Mouse (Mus musculus): ENCODE measurements around the gene Sgpp2. TPM values are rescaled to one million over a fixed set of nuclear protein-coding genes. Genes with fewer than 3 reads are reported as not detected.

Gene Sgpp2
- polyA plus RNA-seq, 1 experiment: 0.02 TPM

DNA sequence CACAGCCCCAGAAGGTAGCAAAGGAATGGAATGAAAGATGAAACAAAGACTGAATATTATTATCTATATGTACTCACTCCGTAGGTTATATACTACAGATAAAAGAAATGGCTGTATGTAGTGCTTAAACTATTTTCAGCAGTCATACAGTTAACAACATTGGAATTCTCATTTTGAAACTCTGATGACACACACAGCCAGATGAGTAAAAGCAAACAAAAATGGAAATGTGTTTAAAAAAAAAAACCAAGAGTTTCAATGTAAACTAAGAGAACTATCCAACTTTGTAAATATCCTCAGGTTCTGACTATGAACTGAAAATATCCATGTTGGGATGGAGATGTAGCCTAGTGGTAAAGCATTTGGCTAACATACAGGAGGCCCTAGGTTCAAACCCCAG lies 126.3 kb downstream of the Sgpp2 start:
- no peak overlapping the region for H3K4me3 ChIP-seq (ENCODE audit: extremely low read depth, insufficient read depth, insufficient read length)
- H3K36me3 ChIP-seq (ENCODE audit: control insufficient read depth, insufficient read depth, low read length): peaks cover 6% of the 10 kb centered on the region
- no peaks in the 10 kb centered on the region for H3K27me3 ChIP-seq (ENCODE audit: control insufficient read depth, insufficient read depth, low read length)
- 86% methylated on average over 1 of the region's 1 CpGs for WGBS
- no peak for DNase-seq (ENCODE audit: low read depth in 1 of 2, low spot score in 2 of 2)
- TF ChIP-seq POLR2A (IDR thresholded peaks at IDR 0.05; ENCODE audit: low read depth, low read length): no peak
- no peak for TF ChIP-seq CTCF (IDR thresholded peaks at IDR 0.05; ENCODE audit: extremely low read depth, insufficient read depth, insufficient read length, insufficient replicate concordance)
- peaks cover 11% of the 10 kb centered on the region; the same call in 1 of the 2 replicates for H3K4me1 ChIP-seq (ENCODE audit: control insufficient read depth, insufficient read depth, insufficient read length)
- peak overlapping the region; percentile 63; the same call in 1 of the 2 replicates for H3K27ac ChIP-seq (ENCODE audit: insufficient read depth, low read length)

DNA sequence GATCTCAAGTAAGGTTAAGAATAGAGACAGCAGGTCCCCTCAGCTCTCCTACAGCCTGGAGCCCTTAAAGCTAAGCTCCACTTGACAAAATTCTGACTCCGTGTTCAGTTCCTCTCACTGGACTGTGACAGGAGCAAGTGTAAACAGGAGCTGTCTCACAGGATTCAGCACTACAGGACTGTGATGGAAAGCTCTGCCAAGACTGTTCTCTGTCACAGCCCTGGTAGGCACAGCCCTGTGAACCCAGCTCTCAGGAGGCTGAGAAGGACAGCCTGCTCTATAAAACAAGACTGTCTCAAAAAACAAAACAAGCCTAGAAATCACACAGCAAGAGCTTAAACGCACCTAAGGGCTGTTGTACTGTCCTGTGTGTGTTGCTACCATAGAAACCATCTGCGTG lies 127.0 kb downstream of the Sgpp2 start:
- peaks cover 9% of the 10 kb centered on the region; the same call in 1 of the 2 replicates for H3K4me1 ChIP-seq (ENCODE audit: control insufficient read depth, insufficient read depth, insufficient read length)
- no peaks in the 10 kb centered on the region for H3K27me3 ChIP-seq (ENCODE audit: control insufficient read depth, insufficient read depth, low read length)
- peaks cover 8% of the 10 kb centered on the region for H3K36me3 ChIP-seq (ENCODE audit: control insufficient read depth, insufficient read depth, low read length)
- no peak for DNase-seq (ENCODE audit: low read depth in 1 of 2, low spot score in 2 of 2)
- H3K27ac ChIP-seq (ENCODE audit: insufficient read depth, low read length): peak overlapping the region; percentile 6; the same call in 1 of the 2 replicates
- no peak for TF ChIP-seq POLR2A (IDR thresholded peaks at IDR 0.05; ENCODE audit: low read depth, low read length)
- no peak for TF ChIP-seq CTCF (IDR thresholded peaks at IDR 0.05; ENCODE audit: extremely low read depth, insufficient read depth, insufficient read length, insufficient replicate concordance)
- H3K4me3 ChIP-seq (ENCODE audit: extremely low read depth, insufficient read depth, insufficient read length): no peak overlapping the region
- 80% methylated on average over 3 of the region's 3 CpGs for WGBS

DNA sequence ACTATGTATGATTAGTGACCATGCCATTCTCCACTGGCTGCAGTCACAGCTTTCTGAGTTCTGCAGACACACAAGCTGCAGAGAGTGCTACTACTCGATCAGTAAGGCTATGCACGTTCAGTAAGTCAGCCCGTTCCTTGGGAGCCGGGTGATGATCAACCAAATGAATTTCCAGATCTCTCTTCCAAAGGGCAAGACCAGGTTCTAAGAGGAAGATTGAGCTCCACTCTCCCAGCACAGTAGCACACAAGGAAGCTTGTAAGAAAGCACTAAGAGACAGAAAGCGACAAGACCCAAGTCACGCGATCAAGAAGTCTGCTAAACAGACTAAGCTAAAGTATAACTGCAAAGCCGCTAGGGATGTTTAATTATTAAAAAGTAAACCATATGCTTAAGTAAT lies 130.6 kb downstream of the Sgpp2 start:
- Histone ChIP-seq H3K4me3 (ENCODE audit: extremely low read depth, insufficient read depth, insufficient read length) (no peak overlapping the region), H3K27me3 (ENCODE audit: control insufficient read depth, insufficient read depth, low read length) (no peaks in the 10 kb centered on the region), H3K4me1 (ENCODE audit: control insufficient read depth, insufficient read depth, insufficient read length) (peaks cover 5% of the 10 kb centered on the region; the same call in 1 of the 2 replicates), H3K36me3 (ENCODE audit: control insufficient read depth, insufficient read depth, low read length) (peaks cover 19% of the 10 kb centered on the region), H3K27ac (ENCODE audit: insufficient read depth, low read length) (no peak overlapping the region)
- DNase-seq (ENCODE audit: low read depth in 1 of 2, low spot score in 2 of 2): no peak
- no peak for TF ChIP-seq CTCF (IDR thresholded peaks at IDR 0.05; ENCODE audit: extremely low read depth, insufficient read depth, insufficient read length, insufficient replicate concordance)
- 95% methylated on average over 8 of the region's 8 CpGs for WGBS

DNA sequence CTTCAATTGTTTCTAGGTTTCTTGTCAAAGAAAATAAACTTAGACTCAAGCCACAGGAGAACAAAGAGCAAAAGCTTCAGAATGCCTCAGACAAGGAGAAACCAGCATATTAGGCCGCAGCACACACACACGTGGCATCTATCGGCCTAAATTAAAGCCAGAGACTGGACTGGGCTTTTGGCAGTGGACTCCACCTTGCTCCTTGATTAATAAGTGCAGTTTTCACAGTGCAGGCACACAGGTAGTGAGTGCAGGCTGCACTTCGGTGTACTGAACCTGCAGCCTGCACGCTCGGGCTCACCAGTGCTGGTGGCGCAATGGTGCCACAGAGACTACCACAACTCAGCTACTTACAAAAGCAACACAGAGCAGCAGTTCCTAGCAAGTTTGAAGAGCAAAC lies 132.9 kb downstream of the Sgpp2 start:
- Histone ChIP-seq H3K4me1 (ENCODE audit: control insufficient read depth, insufficient read depth, insufficient read length) (no peaks in the 10 kb centered on the region), H3K27me3 (ENCODE audit: control insufficient read depth, insufficient read depth, low read length) (no peaks in the 10 kb centered on the region), H3K36me3 (ENCODE audit: control insufficient read depth, insufficient read depth, low read length) (peaks cover 19% of the 10 kb centered on the region), H3K4me3 (ENCODE audit: extremely low read depth, insufficient read depth, insufficient read length) (no peak overlapping the region), H3K27ac (ENCODE audit: insufficient read depth, low read length) (no peak overlapping the region)
- DNase-seq (ENCODE audit: low read depth in 1 of 2, low spot score in 2 of 2): no peak
- 95% methylated on average over 7 of the region's 7 CpGs for WGBS
- TF ChIP-seq CTCF (IDR thresholded peaks at IDR 0.05; ENCODE audit: extremely low read depth, insufficient read depth, insufficient read length, insufficient replicate concordance): no peak
- TF ChIP-seq POLR2A (IDR thresholded peaks at IDR 0.05; ENCODE audit: low read depth, low read length): no peak

DNA sequence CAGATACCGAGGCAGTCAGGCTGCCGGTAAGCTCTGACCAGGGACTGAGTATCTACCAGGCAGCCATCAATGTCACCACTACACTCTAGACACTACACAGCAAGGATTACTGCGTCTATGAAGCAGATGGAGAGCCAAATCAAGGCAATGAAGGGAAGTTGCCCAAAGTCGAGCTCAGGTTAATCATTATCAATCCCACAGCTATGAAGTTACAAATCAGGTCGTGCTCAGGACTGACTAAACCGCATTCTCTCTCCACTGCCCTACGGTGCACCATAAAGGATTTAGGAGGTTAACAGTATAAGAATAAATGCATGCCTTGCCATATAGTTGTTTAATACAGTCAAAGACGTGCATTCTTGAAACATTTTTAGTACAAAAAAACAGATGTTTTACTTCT lies 136.1 kb downstream of the Sgpp2 start:
- WGBS: 95% methylated on average over 8 of the region's 8 CpGs
- no peak for TF ChIP-seq CTCF (IDR thresholded peaks at IDR 0.05; ENCODE audit: extremely low read depth, insufficient read depth, insufficient read length, insufficient replicate concordance)
- no peak for TF ChIP-seq POLR2A (IDR thresholded peaks at IDR 0.05; ENCODE audit: low read depth, low read length)
- H3K4me1 ChIP-seq (ENCODE audit: control insufficient read depth, insufficient read depth, insufficient read length): no peaks in the 10 kb centered on the region

DNA sequence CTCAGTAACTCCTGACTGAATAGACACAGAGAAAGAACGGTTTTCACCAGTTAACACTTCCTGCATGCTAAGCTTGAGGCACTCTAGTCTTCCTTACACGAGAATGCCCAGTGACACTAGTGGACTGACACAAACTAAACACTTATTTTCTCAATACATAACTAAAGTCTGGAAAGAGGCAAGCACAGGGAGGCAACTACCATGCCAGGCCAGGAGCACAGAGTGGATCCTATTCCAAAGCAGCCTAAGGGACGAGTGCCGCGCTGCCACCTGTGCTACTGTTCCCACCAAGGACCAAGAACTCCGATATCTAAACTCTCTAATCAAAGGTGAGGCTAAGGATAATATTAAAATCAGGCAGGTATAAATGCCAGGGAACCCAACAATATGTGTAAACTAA lies 136.6 kb downstream of the Sgpp2 start:
- Histone ChIP-seq H3K36me3 (ENCODE audit: control insufficient read depth, insufficient read depth, low read length) (peaks cover 26% of the 10 kb centered on the region), H3K4me3 (ENCODE audit: extremely low read depth, insufficient read depth, insufficient read length) (no peak overlapping the region), H3K4me1 (ENCODE audit: control insufficient read depth, insufficient read depth, insufficient read length) (no peaks in the 10 kb centered on the region), H3K27ac (ENCODE audit: insufficient read depth, low read length) (no peak overlapping the region), H3K27me3 (ENCODE audit: control insufficient read depth, insufficient read depth, low read length) (no peaks in the 10 kb centered on the region)
- no peak for DNase-seq (ENCODE audit: low read depth in 1 of 2, low spot score in 2 of 2)
- TF ChIP-seq POLR2A (IDR thresholded peaks at IDR 0.05; ENCODE audit: low read depth, low read length) (no peak), CTCF (IDR thresholded peaks at IDR 0.05; ENCODE audit: extremely low read depth, insufficient read depth, insufficient read length, insufficient replicate concordance) (no peak)
- WGBS: 95% methylated on average over 6 of the region's 6 CpGs

More for the DNA sequence above, 136.1 kb downstream of the Sgpp2 start:
- no peak overlapping the region for H3K4me3 ChIP-seq (ENCODE audit: extremely low read depth, insufficient read depth, insufficient read length)
- H3K36me3 ChIP-seq (ENCODE audit: control insufficient read depth, insufficient read depth, low read length): peaks cover 25% of the 10 kb centered on the region
- no peak overlapping the region for H3K27ac ChIP-seq (ENCODE audit: insufficient read depth, low read length)
- no peak for DNase-seq (ENCODE audit: low read depth in 1 of 2, low spot score in 2 of 2)
- H3K27me3 ChIP-seq (ENCODE audit: control insufficient read depth, insufficient read depth, low read length): no peaks in the 10 kb centered on the region

DNA sequence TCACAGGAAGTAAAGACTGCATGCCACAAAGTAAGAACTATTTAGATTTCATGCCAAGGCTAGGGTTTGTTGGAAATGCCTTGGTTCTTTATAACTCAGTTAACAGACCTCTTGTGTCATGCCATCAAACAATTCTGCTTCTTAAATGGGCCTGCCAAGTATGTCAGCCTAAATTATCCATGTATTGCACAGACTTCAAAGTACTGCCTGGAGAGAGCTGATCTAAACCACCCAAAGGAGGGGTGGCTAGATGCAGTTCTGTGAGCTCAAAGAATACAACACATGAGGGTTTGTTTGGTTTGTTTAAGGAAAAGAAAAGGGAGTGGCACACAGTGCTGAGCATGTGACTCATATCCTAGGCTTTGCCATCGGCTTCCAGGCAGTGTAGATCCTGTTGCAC lies 137.9 kb downstream of the Sgpp2 start:
- no peak for TF ChIP-seq POLR2A (IDR thresholded peaks at IDR 0.05; ENCODE audit: low read depth, low read length)
- TF ChIP-seq CTCF (IDR thresholded peaks at IDR 0.05; ENCODE audit: extremely low read depth, insufficient read depth, insufficient read length, insufficient replicate concordance): no peak
- no peaks in the 10 kb centered on the region for H3K27me3 ChIP-seq (ENCODE audit: control insufficient read depth, insufficient read depth, low read length)
- DNase-seq (ENCODE audit: low read depth in 1 of 2, low spot score in 2 of 2): no peak
- whole genome bisulfite sequencing: 91% methylated on average over 1 of the region's 1 CpGs
- peaks cover 27% of the 10 kb centered on the region for H3K36me3 ChIP-seq (ENCODE audit: control insufficient read depth, insufficient read depth, low read length)
- H3K4me1 ChIP-seq (ENCODE audit: control insufficient read depth, insufficient read depth, insufficient read length): no peaks in the 10 kb centered on the region
- no peak overlapping the region for H3K27ac ChIP-seq (ENCODE audit: insufficient read depth, low read length)
- H3K4me3 ChIP-seq (ENCODE audit: extremely low read depth, insufficient read depth, insufficient read length): no peak overlapping the region
